Mouse (Mus musculus) bone marrow, adult 2 months (tissue): ENCODE measurements around the gene Diras1. TPM values are rescaled to one million over a fixed set of nuclear protein-coding genes. Genes with fewer than 3 reads are reported as not detected.

Experiments
- H3K27ac ChIP-seq: fragments of 200-500 bp; 2 replicates; pipeline ENCODE4 v1.5.1; 2012; ENCODE audit warnings: low read depth, mild to moderate bottlenecking, control low read depth, inconsistent platforms, low read length; ENCODE audit not compliant: control insufficient read depth, poor library complexity, insufficient read depth
- H3K4me1 ChIP-seq: fragments of 200-500 bp; 2 replicates; pipeline ENCODE4 v1.6.1; 2011; ENCODE audit warnings: low read length; ENCODE audit not compliant: control insufficient read depth, insufficient read depth
- H3K4me3 ChIP-seq: fragments of 200-500 bp; replicated peaks from 2 replicates; pipeline ENCODE3; 2011; ENCODE audit warnings: mild to moderate bottlenecking, low read depth, low read length, control low read depth; ENCODE audit not compliant: control insufficient read depth
- CTCF ChIP-seq: fragments of 200-500 bp; IDR thresholded peaks from 2 replicates; pipeline ENCODE4 v1.5.1; 2011; ENCODE audit warnings: low read length, control low read depth; ENCODE audit not compliant: control insufficient read depth, insufficient read depth
- POLR2A ChIP-seq: fragments of 200-500 bp; IDR thresholded peaks from 2 replicates; pipeline ENCODE4 v1.6.1; 2011; ENCODE audit warnings: low read depth, mild to moderate bottlenecking, control low read depth, low read length, borderline replicate concordance; ENCODE audit not compliant: control insufficient read depth
- WGBS: fragments of 180-500 bp; shearing (Covaris S2); methylation state at CpG from one replicate; pipeline ENCODE4 v1.1.7; 2018; 5-methylcytosine and 5-hydroxymethylcytosine counted together
- polyA plus RNA-seq: library from polyadenylated mRNA; stranded (reverse); fragments of >200 nt; gene quantifications from 2 replicates; pipeline ENCODE4 v1.2.4, GENCODE M21; 2011; ENCODE audit warnings: low replicate concordance; ENCODE audit not compliant: missing spikeins, insufficient read depth, insufficient read length

Diras1 gene
- polyA plus RNA-seq, 1 experiment: not detected

DNA sequence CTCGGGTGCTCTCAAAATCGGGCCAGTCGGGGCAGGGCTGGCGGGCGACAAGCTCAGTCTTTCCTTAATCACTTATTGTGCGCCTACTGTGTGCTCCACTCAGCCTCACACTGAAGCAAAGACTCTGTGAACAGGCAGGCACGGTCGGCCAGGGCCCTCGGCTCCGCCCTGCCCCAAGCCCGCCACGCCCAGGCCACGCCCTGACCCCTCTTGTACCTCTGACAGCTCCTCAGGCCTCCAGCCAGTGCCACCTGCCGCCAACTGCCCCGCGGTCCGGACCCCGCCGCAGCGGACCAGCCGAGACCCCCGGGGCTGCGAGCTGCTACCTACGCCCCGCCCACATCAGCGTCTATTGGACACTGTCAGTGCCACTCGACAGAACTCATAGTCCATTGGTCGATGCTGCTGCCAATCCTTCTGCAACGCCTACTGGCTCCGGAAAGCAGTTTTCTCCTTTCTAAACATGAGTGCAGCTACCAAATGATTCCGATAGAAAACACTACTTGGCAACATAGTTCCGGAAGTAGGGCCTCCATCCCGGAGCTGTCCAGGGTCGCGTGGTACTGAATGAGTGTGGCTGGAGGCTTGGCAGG lies 11.6 kb upstream of the Diras1 start, which contains the start of gene Slc39a3:
Slc39a3 (minus strand) TSS at position 439 of the 593 bp plus-strand sequence.
- TF ChIP-seq POLR2A: peak; percentile 50; the same call in 1 of the 2 replicates
- TF ChIP-seq CTCF: no peak
- under 1% methylated on average over 35 of the region's 35 CpGs for WGBS
- Histone ChIP-seq H3K4me3 (peak within 1 kb of the TSS; percentile 91), H3K4me1 (no peaks in the 10 kb centered on the region; the same call in 1 of the 2 replicates), H3K27ac (peak within 1 kb of the TSS; percentile 69; the same call in 1 of the 2 replicates)

DNA sequence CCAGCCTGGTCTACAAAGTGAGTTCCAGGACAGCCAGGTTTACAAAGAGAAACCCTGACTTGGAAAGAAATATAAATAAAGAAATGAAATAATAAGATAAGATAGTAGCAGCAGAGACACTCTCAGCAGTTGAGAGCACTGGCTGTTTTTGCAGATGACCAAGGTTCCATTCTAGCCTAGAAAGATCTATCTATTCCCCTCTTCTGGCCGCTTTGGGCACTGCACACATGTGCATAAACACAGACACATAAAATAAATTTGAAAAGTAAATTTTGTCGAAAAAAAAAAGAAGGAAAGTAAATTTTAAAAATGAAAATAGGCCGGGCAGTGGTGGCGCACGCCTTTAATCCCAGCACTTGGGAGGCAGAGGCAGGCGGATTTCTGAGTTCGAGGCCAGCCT lies 10.8 kb upstream of the Diras1 start:
- TF ChIP-seq POLR2A (no peak), CTCF (no peak)

DNA sequence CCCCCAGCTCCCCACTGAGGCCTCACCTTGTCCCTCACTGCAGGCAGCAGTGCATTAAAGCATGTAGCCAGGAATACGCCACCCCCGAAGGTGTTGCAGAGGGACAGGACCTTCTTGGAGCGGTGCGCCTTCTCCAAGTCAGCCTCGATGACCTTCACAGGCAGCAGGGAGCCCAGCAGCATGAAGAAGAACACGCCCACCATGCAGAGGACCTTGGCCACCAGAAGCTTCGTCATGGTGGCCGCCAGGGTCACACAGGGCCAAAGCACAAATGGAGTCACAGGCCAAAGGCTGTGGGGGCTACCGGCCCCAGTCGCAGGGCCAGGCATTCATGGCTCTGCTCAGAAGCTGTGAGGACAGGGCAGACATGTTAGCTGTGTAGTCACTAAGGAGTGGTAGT lies 8.1 kb upstream of the Diras1 start:
- H3K4me1 ChIP-seq: no peaks in the 10 kb centered on the region; the same call in 1 of the 2 replicates
- no peak overlapping the region for H3K27ac ChIP-seq
- TF ChIP-seq CTCF (no peak), POLR2A (no peak)
- 88% methylated on average over 10 of the region's 10 CpGs for WGBS
- no peak overlapping the region for H3K4me3 ChIP-seq

More for the DNA sequence above, 10.8 kb upstream of the Diras1 start:
- H3K27ac ChIP-seq: no peak overlapping the region
- no peak overlapping the region for H3K4me3 ChIP-seq
- H3K4me1 ChIP-seq: no peaks in the 10 kb centered on the region; the same call in 1 of the 2 replicates
- WGBS: 71% methylated on average over 7 of the region's 7 CpGs

DNA sequence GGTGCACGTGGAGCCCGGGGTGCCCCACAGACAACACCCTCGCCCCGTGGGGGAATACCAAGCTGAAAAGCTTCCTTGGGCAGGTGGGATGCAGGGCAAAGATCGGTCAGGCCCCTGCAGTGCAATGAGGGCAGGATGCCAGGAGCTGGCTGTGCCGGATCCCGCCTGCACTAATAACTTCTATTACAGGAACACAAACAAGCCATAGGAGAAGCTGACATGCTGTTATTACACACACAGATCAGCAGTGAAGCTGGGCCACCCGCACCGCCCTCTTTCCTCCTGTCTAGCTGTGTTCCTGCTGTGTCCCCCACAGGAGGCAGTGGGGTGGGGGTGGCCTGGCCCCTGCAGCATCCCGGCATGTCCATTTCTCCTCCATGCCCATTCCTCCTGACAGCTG lies 3.6 kb upstream of the Diras1 start:
- Histone ChIP-seq H3K27ac (no peak overlapping the region), H3K4me3 (no peak overlapping the region), H3K4me1 (no peaks in the 10 kb centered on the region)
- TF ChIP-seq POLR2A (no peak), CTCF (no peak)
- WGBS: 69% methylated on average over 10 of the region's 10 CpGs

- TF ChIP-seq CTCF (no peak), POLR2A (no peak)
- H3K4me1 ChIP-seq: no peaks in the 10 kb centered on the region
- H3K27ac ChIP-seq: no peak overlapping the region
- no peak overlapping the region for H3K4me3 ChIP-seq
Measured at GRCm38 (mm10) chr10:81028219-81028618, 2.8 kb upstream of the Diras1 start.

- Histone ChIP-seq H3K4me3 (no peak overlapping the region), H3K27ac (no peak overlapping the region), H3K4me1 (no peaks in the 10 kb centered on the region)
- no peak for TF ChIP-seq CTCF
- no peak for TF ChIP-seq POLR2A
- WGBS: 51% methylated on average over 4 of the region's 4 CpGs
Measured at GRCm38 (mm10) chr10:81027331-81027730, 1.9 kb upstream of the Diras1 start.

DNA sequence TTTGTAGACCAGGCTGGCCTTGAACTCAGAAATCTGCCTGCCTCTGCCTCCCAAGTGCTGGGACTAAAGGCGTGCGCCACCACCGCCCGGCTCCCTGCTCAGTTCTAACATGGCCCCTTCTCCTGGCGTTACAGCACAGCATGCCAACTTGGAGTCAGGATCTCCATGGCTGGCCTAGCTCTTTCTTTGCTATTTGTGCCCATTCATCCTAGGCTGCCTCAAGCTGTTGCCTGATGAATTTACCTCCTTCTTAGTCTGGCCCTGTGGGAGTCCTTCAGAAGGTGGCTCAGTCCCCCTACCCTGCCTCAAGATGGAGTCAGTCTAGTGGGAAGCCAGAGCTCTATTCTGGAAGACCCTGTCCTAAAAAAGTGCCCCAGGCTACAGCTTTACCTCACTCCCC lies 1.4 kb upstream of the Diras1 start:
- Histone ChIP-seq H3K27ac (no peak overlapping the region), H3K4me1 (no peaks in the 10 kb centered on the region), H3K4me3 (no peak overlapping the region)
- 92% methylated on average over 5 of the region's 5 CpGs for WGBS
- TF ChIP-seq POLR2A (no peak), CTCF (no peak)

DNA sequence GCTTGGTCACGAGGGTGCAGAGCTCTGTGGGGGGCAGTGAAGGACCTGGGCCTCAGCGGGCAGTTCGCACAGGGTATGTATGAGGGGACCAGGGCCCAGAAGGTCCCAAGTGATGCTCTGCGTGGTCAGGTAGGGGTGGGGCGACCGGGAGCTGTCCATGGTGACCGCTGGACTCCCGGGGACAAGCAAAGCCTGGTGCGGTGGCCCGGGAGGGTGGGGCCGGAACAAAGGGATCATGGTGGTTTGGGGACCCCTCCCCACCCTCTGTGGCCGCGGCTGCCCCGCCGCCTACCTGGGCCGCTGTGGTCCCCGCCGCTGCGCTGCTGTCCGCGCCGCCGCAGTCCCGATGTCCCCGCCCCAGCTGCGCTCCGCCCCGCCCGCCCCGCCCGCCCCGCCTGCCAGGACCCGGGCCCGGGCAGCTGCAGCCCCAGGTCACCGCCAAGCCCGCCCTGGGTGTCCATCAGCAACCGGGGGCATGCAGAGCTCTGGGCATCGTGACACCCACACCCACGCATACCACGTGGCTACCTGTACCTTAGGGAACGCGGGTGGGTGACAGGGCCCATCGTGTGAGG lies 328 bp downstream of the Diras1 start:
- no peak for TF ChIP-seq CTCF
- no peak for TF ChIP-seq POLR2A
- no peaks in the 10 kb centered on the region for H3K4me1 ChIP-seq
- no peak overlapping the region for H3K4me3 ChIP-seq
- 3% methylated on average over 36 of the region's 43 CpGs for WGBS
- H3K27ac ChIP-seq: no peak overlapping the region
